Mouse (Mus musculus): ENCODE data around the gene Klhl21.
A peak's percentile ranks its signal among the peaks of the same experiment; 100 is the strongest.
"Not testable (repeated sequence)": the region's sequence is repeated elsewhere in the genome, so short reads cannot be mapped to it uniquely, and the experiment has no call there.

Gene Klhl21

GRCm38 (mm10) chr4:152024525-152024924 lies 15.9 kb downstream of the Klhl21 start:
- no peak for DNase-seq (ENCODE audit: low spot score)

- peak; percentile 30 for DNase-seq (ENCODE audit: low spot score)
Measured at GRCm38 (mm10) chr4:152026751-152027508, 18.3 kb downstream of the Klhl21 start.

- DNase-seq (ENCODE audit: low spot score): peak; percentile 97
Measured at GRCm38 (mm10) chr4:152027524-152027923, 18.9 kb downstream of the Klhl21 start, which contains the start of gene Zbtb48. Gene Zbtb48, minus strand, starts transcription at chr4:152027671.

- no peak for DNase-seq (ENCODE audit: low spot score)
Measured at GRCm38 (mm10) chr4:152028456-152028855, 19.9 kb downstream of the Klhl21 start.

- no peak for DNase-seq (ENCODE audit: low spot score)
Measured at GRCm38 (mm10) chr4:152029087-152029486, 20.5 kb downstream of the Klhl21 start.

GRCm38 (mm10) chr4:152029997-152030396 lies 21.4 kb downstream of the Klhl21 start:
- DNase-seq (ENCODE audit: low spot score): no peak

GRCm38 (mm10) chr4:152032922-152033321 lies 24.3 kb downstream of the Klhl21 start:
- DNase-seq (ENCODE audit: low spot score): no peak

GRCm38 (mm10) chr4:152036464-152036863 lies 27.9 kb downstream of the Klhl21 start:
- not testable (repeated sequence) for DNase-seq (ENCODE audit: low spot score)

- no peak for DNase-seq (ENCODE audit: low spot score)
Measured at GRCm38 (mm10) chr4:152038225-152038984, 29.8 kb downstream of the Klhl21 start, which contains the start of gene Tas1r1. Gene Tas1r1, minus strand, starts transcription at chr4:152038568.

- peak; percentile 94 for DNase-seq (ENCODE audit: low spot score)
Measured at GRCm38 (mm10) chr4:152038985-152039830, 30.6 kb downstream of the Klhl21 start, which contains the start of gene Nol9. Gene Nol9, plus strand, starts transcription at chr4:152039321.

GRCm38 (mm10) chr4:152039831-152040310 lies 31.3 kb downstream of the Klhl21 start:
- no peak for DNase-seq (ENCODE audit: low spot score)

- DNase-seq (ENCODE audit: low spot score): no peak
Measured at GRCm38 (mm10) chr4:152041924-152042641, 33.5 kb downstream of the Klhl21 start.

- no peak for DNase-seq (ENCODE audit: low spot score)
Measured at GRCm38 (mm10) chr4:152043171-152043570, 34.6 kb downstream of the Klhl21 start.

- no peak for DNase-seq (ENCODE audit: low spot score)
Measured at GRCm38 (mm10) chr4:152044609-152045008, 36.0 kb downstream of the Klhl21 start.

GRCm38 (mm10) chr4:152062390-152063110 lies 53.9 kb downstream of the Klhl21 start:
- no peak for DNase-seq (ENCODE audit: low spot score)

- no peak for DNase-seq (ENCODE audit: low spot score)
Measured at GRCm38 (mm10) chr4:152067280-152067679, 58.7 kb downstream of the Klhl21 start.
